Mouse (Mus musculus) C2C12 (cell line): Measurements from ENCODE around the gene Faf2. TPM values are rescaled to one million over a fixed set of nuclear protein-coding genes. Genes with fewer than 3 reads are reported as not detected.

Source experiments
- H3K27me3 ChIP-seq: one replicate; pipeline ENCODE4 v1.6.1; 2011; ENCODE audit not compliant: control insufficient read depth, insufficient read depth, insufficient read length
- H3K36me3 ChIP-seq: one replicate; pipeline ENCODE4 v1.6.1; 2011; ENCODE audit not compliant: control insufficient read depth, insufficient read depth
- H3K4me3 ChIP-seq: one replicate; pipeline ENCODE4 v1.5.1; 2011; ENCODE audit warnings: mild to moderate bottlenecking, control low read depth; ENCODE audit not compliant: poor library complexity, insufficient read depth, severe bottlenecking
- H3K79me2 ChIP-seq: one replicate; pipeline ENCODE4 v1.6.1; 2011; ENCODE audit not compliant: control insufficient read depth, insufficient read depth
- H3K79me3 ChIP-seq: one replicate; pipeline ENCODE4 v1.6.1; 2011; ENCODE audit warnings: low read depth, control low read depth
- H3ac ChIP-seq: one replicate; pipeline ENCODE3; 2011; ENCODE audit warnings: low read depth; ENCODE audit not compliant: control insufficient read depth, insufficient read length
- CEBPB ChIP-seq: IDR thresholded peaks from one replicate; pipeline ENCODE4 v1.6.1; 2011; ENCODE audit warnings: low read depth, mild to moderate bottlenecking, control low read depth, moderate library complexity
- CTCF ChIP-seq: IDR thresholded peaks from one replicate; pipeline ENCODE4 v1.5.1; 2011; ENCODE audit not compliant: control insufficient read depth, insufficient read depth, insufficient read length
- FOSL1 ChIP-seq: IDR thresholded peaks from one replicate; pipeline ENCODE4 v1.8.0; 2011; ENCODE audit warnings: mild to moderate bottlenecking, low read length; ENCODE audit not compliant: poor library complexity, insufficient read depth, severe bottlenecking
- MAX ChIP-seq: IDR thresholded peaks from one replicate; pipeline ENCODE4 v1.6.1; 2011; ENCODE audit warnings: mild to moderate bottlenecking, control low read depth
- MYOD1 ChIP-seq: IDR thresholded peaks from one replicate; pipeline ENCODE4 v1.6.1; 2011; ENCODE audit warnings: low read depth; ENCODE audit not compliant: control insufficient read depth, insufficient read length
- MYOG ChIP-seq: IDR thresholded peaks from one replicate; pipeline ENCODE4 v1.6.1; 2011; ENCODE audit not compliant: control insufficient read depth, insufficient read length; ENCODE audit errors: extremely low read depth
- USF1 ChIP-seq: IDR thresholded peaks from one replicate; pipeline ENCODE4 v1.6.1; 2011; ENCODE audit warnings: low read depth, mild to moderate bottlenecking, control low read depth, moderate library complexity
- polyA plus RNA-seq: library from polyadenylated mRNA; unstranded; fragments of >200 nt; fragmentation: generic; extraction: Trizol; gene quantifications from one replicate; pipeline ENCODE4 v1.2.1, GENCODE M21; 2012; ENCODE audit warnings: missing spikeins

Faf2 gene
- polyA plus RNA-seq, 1 experiment = 33.5 TPM

DNA sequence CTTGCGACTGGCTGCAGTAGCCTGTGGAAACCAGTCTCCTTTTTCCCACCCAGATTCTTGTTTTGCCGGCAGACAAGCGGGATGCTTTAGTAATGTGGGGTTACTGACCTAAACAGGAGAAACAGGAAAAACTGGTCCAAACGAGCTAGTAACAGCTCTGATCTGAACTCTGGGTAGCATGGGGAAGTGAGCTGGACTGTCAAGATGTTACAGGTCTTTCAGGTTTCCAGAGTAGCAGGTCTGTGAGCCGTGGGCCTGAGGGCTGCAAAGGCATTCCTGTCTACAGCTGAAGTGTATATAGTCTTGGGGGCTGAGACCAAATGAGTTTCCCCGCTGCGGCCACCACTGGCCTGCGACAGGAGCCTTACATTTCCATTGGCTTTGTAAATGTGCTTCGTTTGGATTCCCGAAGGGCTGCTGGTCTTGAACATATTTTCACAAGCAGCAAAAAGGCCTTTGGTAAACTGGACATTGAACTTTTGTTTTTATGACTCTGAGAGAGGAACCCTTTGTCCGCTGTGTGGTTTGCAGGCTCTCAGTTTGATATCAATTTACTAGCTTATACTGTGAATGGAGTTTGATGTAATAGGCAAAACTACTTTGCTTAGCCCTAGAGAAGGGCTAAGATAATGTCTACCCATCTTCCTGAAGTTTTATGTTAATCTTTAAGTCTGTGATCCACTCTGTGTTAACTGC, 54.5 kb downstream of the Faf2 start:
- Histone ChIP-seq H3K79me3 (no peaks in the 10 kb centered on the region), H3K79me2 (no peaks in the 10 kb centered on the region), H3K36me3 (peaks cover 20% of the 10 kb centered on the region), H3K4me3 (no peak overlapping the region), H3ac (no peak overlapping the region), H3K27me3 (no peaks in the 10 kb centered on the region)
- no peak for TF ChIP-seq USF1
- TF ChIP-seq FOSL1 = no peak
- no peak for TF ChIP-seq MAX
- TF ChIP-seq CTCF = no peak
- no peak for TF ChIP-seq MYOG
- TF ChIP-seq MYOD1 = no peak
- no peak for TF ChIP-seq CEBPB

DNA sequence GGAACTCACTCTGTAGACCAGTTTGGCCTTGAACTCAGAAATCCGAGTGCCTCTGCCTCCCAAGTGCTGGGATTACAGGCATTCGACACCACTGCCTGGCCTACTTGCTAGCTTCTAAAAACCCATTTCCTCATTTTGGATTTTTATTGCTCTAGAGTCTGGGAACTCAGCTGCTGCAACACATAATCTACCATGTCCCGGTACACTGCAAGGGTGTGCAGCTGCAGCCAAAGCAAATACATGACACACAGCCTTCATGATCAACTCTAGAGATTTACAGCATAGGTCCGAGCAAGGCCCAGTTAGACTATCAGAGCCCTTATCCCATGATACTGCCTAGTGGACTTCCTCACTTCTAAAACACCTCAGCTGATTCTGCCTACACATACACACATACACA, 56.7 kb downstream of the Faf2 start:
- peaks cover 4% of the 10 kb centered on the region for H3K79me2 ChIP-seq
- no peak overlapping the region for H3K4me3 ChIP-seq
- TF ChIP-seq MYOG (no peak), CEBPB (no peak), MAX (no peak), MYOD1 (no peak), USF1 (no peak), FOSL1 (no peak), CTCF (no peak)
- H3K27me3 ChIP-seq = no peaks in the 10 kb centered on the region
- H3ac ChIP-seq = no peak overlapping the region
- peaks cover 27% of the 10 kb centered on the region for H3K36me3 ChIP-seq
- no peaks in the 10 kb centered on the region for H3K79me3 ChIP-seq

- Histone ChIP-seq H3K36me3 (peaks cover 39% of the 10 kb centered on the region), H3K79me3 (peaks cover 15% of the 10 kb centered on the region), H3K27me3 (no peaks in the 10 kb centered on the region), H3K79me2 (peaks cover 25% of the 10 kb centered on the region), H3K4me3 (no peak overlapping the region), H3ac (no peak overlapping the region)
- no peak for TF ChIP-seq CTCF
- no peak for TF ChIP-seq CEBPB
- TF ChIP-seq FOSL1 = no peak
- TF ChIP-seq MAX = no peak
- no peak for TF ChIP-seq USF1
- no peak for TF ChIP-seq MYOG
- no peak for TF ChIP-seq MYOD1
Measured at GRCm38 (mm10) chr13:54680184-54680853, 58.7 kb downstream of the Faf2 start.

GRCm38 (mm10) chr13:54681291-54681690, 59.7 kb downstream of the Faf2 start:
- Histone ChIP-seq H3K79me2 (peaks cover 34% of the 10 kb centered on the region), H3ac (no peak overlapping the region), H3K79me3 (peaks cover 24% of the 10 kb centered on the region), H3K36me3 (peaks cover 39% of the 10 kb centered on the region), H3K4me3 (no peak overlapping the region), H3K27me3 (no peaks in the 10 kb centered on the region)
- TF ChIP-seq MYOG = no peak
- TF ChIP-seq FOSL1 = no peak
- TF ChIP-seq CEBPB = no peak
- no peak for TF ChIP-seq MYOD1
- no peak for TF ChIP-seq MAX
- TF ChIP-seq USF1 = no peak
- no peak for TF ChIP-seq CTCF

- H3K79me2 ChIP-seq = peaks cover 46% of the 10 kb centered on the region
- peaks cover 39% of the 10 kb centered on the region for H3K36me3 ChIP-seq
- no peak overlapping the region for H3K4me3 ChIP-seq
- peaks cover 32% of the 10 kb centered on the region for H3K79me3 ChIP-seq
- no peak overlapping the region for H3ac ChIP-seq
- H3K27me3 ChIP-seq = no peaks in the 10 kb centered on the region
- no peak for TF ChIP-seq CTCF
- TF ChIP-seq MYOD1 = no peak
- TF ChIP-seq CEBPB = no peak
- TF ChIP-seq FOSL1 = no peak
- no peak for TF ChIP-seq MAX
- TF ChIP-seq USF1 = no peak
- TF ChIP-seq MYOG = no peak
Measured at GRCm38 (mm10) chr13:54683301-54683700, 61.7 kb downstream of the Faf2 start.
